Mouse (Mus musculus): ENCODE results near the gene Nfia. TPM values are rescaled to one million over a fixed set of nuclear protein-coding genes. Genes with fewer than 3 reads are reported as not detected.

Gene Nfia
- polyA plus RNA-seq, 1 experiment from 2014 or later, result 9.9 TPM

DNA sequence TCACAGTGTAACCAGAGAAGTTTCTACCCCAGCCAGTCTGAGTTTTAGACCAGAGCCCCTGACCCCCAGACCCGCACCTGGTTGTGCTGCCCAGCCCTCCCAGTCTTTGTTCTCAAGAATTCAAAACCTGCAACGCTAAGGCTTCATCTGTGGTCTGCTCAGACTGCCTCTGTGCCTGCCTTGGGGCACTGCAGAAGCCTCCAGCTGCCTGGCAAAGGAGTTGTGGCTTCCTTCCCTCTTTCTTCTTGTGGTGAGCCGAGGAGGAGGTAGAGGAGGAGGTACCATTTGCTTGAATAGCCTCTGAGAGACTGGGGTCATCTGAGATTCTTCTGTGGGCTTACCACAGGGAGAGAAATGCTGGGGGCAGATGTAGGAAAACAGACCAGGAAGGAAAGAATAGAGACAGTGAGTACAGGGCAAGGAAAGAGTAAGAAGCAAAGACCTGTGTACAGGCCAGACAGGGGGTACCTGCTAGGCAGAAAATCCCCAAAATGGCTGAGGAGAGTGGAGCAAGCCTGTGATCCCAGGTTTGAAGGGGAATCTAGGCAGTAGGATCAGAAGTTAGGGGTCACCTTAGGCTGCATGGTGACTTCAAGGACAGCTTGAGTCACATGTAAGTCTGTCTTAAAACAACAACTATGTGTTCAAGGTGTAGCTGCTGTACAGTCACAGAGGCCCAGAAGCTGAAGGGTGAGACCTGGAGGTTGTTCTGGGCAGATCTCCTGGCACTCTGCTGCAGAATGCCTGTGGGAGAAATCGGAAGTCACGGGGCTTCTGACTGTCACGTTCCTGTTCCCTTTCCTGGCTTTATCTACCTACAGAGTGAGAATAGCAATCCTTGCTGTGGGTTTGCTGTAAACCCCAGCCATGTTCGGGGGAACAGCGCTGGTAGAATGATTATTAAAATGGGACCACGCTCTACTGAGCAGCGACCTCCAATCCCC, 328.9 kb downstream of the Nfia start:
- no peak overlapping the region for H3K9ac ChIP-seq (replicated peaks)
- TF ChIP-seq EP300 (IDR thresholded peaks at IDR 0.05; ENCODE audit: low read depth), result no peak
- TF ChIP-seq CTCF (IDR thresholded peaks at IDR 0.05; ENCODE audit: low read depth), result no peak
- no peak for DNase-seq
- no peaks in the 10 kb centered on the region for H3K36me3 ChIP-seq (replicated peaks; ENCODE audit: insufficient read depth, low read length)
- H3K27ac ChIP-seq (ENCODE audit: low read depth), result no peak overlapping the region
- H3K4me1 ChIP-seq (ENCODE audit: insufficient read depth), result peaks cover 33% of the 10 kb centered on the region
- no peaks in the 10 kb centered on the region for H3K9me3 ChIP-seq (ENCODE audit: low read length)
- 49% methylated on average over 10 of the region's 10 CpGs for WGBS (ENCODE audit: insufficient replicate concordance)
- H3K4me3 ChIP-seq (ENCODE audit: low read depth, low read length), result no peak overlapping the region
- ATAC-seq, result no peak
- no peaks in the 10 kb centered on the region for H3K27me3 ChIP-seq (ENCODE audit: insufficient read depth, low read length)
- no peak overlapping the region for H3K4me2 ChIP-seq (ENCODE audit: low read depth, low read length)

DNA sequence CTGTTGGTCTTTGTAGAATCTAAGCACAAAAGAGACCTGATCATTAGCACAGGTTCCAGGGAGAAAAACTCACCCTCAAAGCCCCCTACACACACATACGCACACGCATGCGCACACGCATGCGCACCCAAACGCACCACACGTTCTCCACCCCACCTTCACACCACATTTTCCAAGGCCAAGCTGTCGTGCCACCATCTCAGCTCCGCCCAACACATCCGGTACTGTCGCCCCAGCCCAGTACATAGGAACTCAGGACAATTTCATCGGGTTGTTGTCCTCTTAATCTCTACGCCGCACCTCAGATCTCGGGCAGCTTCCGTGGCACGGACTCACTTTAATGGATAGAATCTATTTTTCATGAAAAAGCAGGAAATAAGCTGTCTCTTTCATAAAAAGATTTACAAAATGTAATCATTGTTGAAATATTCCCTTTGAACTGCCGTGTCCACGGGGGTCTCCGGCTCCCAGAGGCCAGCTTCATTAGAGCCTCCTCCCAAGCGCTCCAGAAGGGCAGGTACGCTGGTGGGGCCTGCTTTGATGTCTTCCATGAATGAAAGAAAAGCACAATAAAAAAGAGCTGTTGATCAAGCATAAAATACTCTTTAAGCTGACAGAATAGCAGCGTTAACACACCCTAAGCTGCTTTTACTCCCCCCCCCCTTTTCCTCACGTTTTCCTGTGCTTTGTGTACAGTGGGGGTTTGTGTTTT, 330.2 kb downstream of the Nfia start:
- H3K4me2 ChIP-seq (ENCODE audit: low read depth, low read length), result no peak overlapping the region
- 83% methylated on average over 24 of the region's 24 CpGs for WGBS (ENCODE audit: insufficient replicate concordance)

DNA sequence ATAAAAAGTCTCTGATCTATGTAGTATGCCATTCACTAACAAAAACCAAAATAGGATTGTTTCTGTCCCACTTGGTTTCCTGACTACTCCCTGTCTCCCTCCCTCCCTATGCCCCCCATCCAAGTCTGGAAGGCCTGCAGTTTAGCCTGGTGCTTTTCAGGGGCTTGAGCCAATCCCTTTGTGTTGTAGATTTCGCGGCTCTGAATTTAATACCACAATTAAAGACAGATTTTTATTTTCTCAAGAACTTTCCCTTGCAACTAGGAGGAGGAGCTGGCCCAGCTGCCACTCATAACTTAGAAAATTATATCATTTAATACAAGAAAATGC, 330.8 kb downstream of the Nfia start:
- Histone ChIP-seq H3K9me3 (ENCODE audit: low read length) (no peaks in the 10 kb centered on the region), H3K4me2 (ENCODE audit: low read depth, low read length) (no peak overlapping the region), H3K36me3 (replicated peaks; ENCODE audit: insufficient read depth, low read length) (no peaks in the 10 kb centered on the region), H3K9ac (replicated peaks) (no peak overlapping the region), H3K27me3 (ENCODE audit: insufficient read depth, low read length) (no peaks in the 10 kb centered on the region), H3K4me3 (ENCODE audit: low read depth, low read length) (no peak overlapping the region), H3K27ac (ENCODE audit: low read depth) (peak overlapping the region; percentile 82; the same call in 1 of the 2 replicates), H3K4me1 (ENCODE audit: insufficient read depth) (peaks cover 39% of the 10 kb centered on the region)
- ATAC-seq (no peak), DNase-seq (no peak)
- TF ChIP-seq EP300 (IDR thresholded peaks at IDR 0.05; ENCODE audit: low read depth) (no peak), CTCF (IDR thresholded peaks at IDR 0.05; ENCODE audit: low read depth) (no peak)
- WGBS (ENCODE audit: insufficient replicate concordance), result 79% methylated on average over 2 of the region's 2 CpGs

More for the DNA sequence above, 330.2 kb downstream of the Nfia start:
- H3K36me3 ChIP-seq (replicated peaks; ENCODE audit: insufficient read depth, low read length), result no peaks in the 10 kb centered on the region
- H3K9me3 ChIP-seq (ENCODE audit: low read length), result no peaks in the 10 kb centered on the region
- H3K27me3 ChIP-seq (ENCODE audit: insufficient read depth, low read length), result no peaks in the 10 kb centered on the region
- H3K27ac ChIP-seq (ENCODE audit: low read depth), result no peak overlapping the region
- H3K9ac ChIP-seq (replicated peaks), result no peak overlapping the region
- ATAC-seq, result no peak
- no peak for TF ChIP-seq EP300 (IDR thresholded peaks at IDR 0.05; ENCODE audit: low read depth)
- TF ChIP-seq CTCF (IDR thresholded peaks at IDR 0.05; ENCODE audit: low read depth), result no peak
- H3K4me3 ChIP-seq (ENCODE audit: low read depth, low read length), result no peak overlapping the region
- H3K4me1 ChIP-seq (ENCODE audit: insufficient read depth), result peaks cover 38% of the 10 kb centered on the region
- DNase-seq, result no peak

DNA sequence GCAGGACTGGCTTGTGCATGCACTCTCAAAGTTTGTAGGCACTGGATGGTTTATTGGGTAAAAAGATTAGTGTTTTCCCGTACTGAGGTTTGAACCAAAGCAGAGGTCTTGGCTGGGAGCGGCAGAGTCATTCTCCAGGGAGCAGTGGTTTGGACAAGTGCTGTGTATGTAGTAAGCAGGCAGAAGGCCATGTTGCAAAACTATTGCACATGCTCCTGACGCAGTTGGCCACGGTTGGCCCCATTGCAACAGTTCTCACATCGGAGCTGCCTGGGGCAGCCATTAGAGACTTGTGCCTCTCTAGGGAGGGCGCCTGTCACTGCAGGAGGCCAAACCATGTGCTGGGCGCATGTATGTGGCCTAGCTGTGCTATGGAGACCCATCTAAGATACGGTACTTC, 331.6 kb downstream of the Nfia start:
- Histone ChIP-seq H3K27me3 (ENCODE audit: insufficient read depth, low read length) (no peaks in the 10 kb centered on the region), H3K27ac (ENCODE audit: low read depth) (peak overlapping the region; percentile 82), H3K4me2 (ENCODE audit: low read depth, low read length) (no peak overlapping the region), H3K9ac (replicated peaks) (no peak overlapping the region), H3K4me1 (ENCODE audit: insufficient read depth) (peaks cover 43% of the 10 kb centered on the region), H3K9me3 (ENCODE audit: low read length) (no peaks in the 10 kb centered on the region), H3K36me3 (replicated peaks; ENCODE audit: insufficient read depth, low read length) (no peaks in the 10 kb centered on the region), H3K4me3 (ENCODE audit: low read depth, low read length) (no peak overlapping the region)
- peak; percentile 74 for DNase-seq
- TF ChIP-seq CTCF (IDR thresholded peaks at IDR 0.05; ENCODE audit: low read depth) (no peak), EP300 (IDR thresholded peaks at IDR 0.05; ENCODE audit: low read depth) (no peak)
- WGBS (ENCODE audit: insufficient replicate concordance), result 67% methylated on average over 8 of the region's 8 CpGs
- peak; percentile 91 for ATAC-seq

DNA sequence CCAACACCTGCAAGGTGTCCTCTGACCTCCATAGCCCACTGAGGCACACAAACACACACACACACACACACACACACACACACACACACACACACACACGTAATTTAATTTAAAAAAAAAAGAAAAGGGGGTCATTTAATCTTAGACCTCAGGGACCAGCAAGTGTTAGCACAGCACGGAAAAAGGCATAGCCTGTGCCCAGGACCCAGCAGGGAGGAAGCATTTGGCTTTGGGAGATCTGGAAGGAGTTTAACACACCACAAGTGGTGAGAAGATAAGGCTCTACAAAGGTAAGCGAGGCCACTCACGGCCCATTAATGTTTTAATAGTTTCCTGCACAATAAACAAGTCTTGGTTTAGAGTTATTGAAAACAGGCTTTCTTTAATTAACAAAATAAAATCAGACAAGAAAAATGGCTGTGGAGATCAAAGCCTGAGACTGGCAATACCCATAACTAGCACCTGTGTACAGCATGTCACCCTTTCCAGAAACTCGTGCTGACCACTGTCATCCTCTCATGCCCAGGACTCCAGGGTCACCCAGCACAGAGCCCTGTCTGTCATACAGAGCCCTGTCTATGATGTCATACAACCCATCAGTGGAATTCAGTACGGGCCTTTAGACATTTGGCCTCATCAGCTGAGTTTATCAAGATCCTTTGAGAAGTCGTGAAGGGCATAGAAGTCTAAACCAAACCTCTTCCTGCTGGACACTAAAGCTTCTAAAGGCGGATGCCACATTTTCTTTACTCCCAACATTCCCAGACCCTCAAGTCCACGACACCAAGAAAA, 332.6 kb downstream of the Nfia start:
- no peak for ATAC-seq
- WGBS (ENCODE audit: insufficient replicate concordance), result 64% methylated on average over 9 of the region's 9 CpGs
- no peak overlapping the region for H3K4me3 ChIP-seq (ENCODE audit: low read depth, low read length)
- H3K9ac ChIP-seq (replicated peaks), result no peak overlapping the region
- no peak for DNase-seq
- no peaks in the 10 kb centered on the region for H3K9me3 ChIP-seq (ENCODE audit: low read length)
- no peaks in the 10 kb centered on the region for H3K27me3 ChIP-seq (ENCODE audit: insufficient read depth, low read length)
- H3K36me3 ChIP-seq (replicated peaks; ENCODE audit: insufficient read depth, low read length), result no peaks in the 10 kb centered on the region
- H3K4me2 ChIP-seq (ENCODE audit: low read depth, low read length), result no peak overlapping the region
- peaks cover 43% of the 10 kb centered on the region for H3K4me1 ChIP-seq (ENCODE audit: insufficient read depth)
- no peak overlapping the region for H3K27ac ChIP-seq (ENCODE audit: low read depth)
- TF ChIP-seq EP300 (IDR thresholded peaks at IDR 0.05; ENCODE audit: low read depth) (no peak), CTCF (IDR thresholded peaks at IDR 0.05; ENCODE audit: low read depth) (no peak)

DNA sequence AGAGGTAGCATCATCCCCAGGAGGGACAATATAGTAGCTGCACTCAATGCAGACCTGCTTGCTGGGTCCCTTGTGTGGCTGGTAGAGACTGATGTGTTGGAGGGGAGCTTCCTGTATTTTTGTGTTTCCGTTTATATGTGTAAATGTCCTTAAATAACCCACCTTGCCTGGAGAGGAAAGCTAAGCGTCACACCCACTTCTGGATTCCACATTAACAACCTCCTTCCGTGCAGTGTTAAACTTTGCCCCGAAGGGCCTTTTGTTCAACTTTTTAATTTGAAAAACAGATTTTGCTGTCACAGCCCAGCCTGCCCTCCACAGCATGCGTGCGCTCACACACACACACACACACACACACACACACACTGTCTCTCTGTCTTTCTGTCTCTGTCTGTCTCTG, 333.4 kb downstream of the Nfia start:
- ATAC-seq (no peak), DNase-seq (no peak)
- H3K4me1 ChIP-seq (ENCODE audit: insufficient read depth), result peaks cover 43% of the 10 kb centered on the region
- no peak for TF ChIP-seq CTCF (IDR thresholded peaks at IDR 0.05; ENCODE audit: low read depth)
- TF ChIP-seq EP300 (IDR thresholded peaks at IDR 0.05; ENCODE audit: low read depth), result no peak
- H3K36me3 ChIP-seq (replicated peaks; ENCODE audit: insufficient read depth, low read length), result no peaks in the 10 kb centered on the region
- H3K4me2 ChIP-seq (ENCODE audit: low read depth, low read length), result no peak overlapping the region
- no peak overlapping the region for H3K9ac ChIP-seq (replicated peaks)
- no peak overlapping the region for H3K4me3 ChIP-seq (ENCODE audit: low read depth, low read length)
- WGBS (ENCODE audit: insufficient replicate concordance), result 63% methylated on average over 6 of the region's 6 CpGs
- no peaks in the 10 kb centered on the region for H3K9me3 ChIP-seq (ENCODE audit: low read length)
- H3K27me3 ChIP-seq (ENCODE audit: insufficient read depth, low read length), result no peaks in the 10 kb centered on the region
- H3K27ac ChIP-seq (ENCODE audit: low read depth), result no peak overlapping the region
